Mouse (Mus musculus): ENCODE measurements around the gene Plxna2. TPM values are rescaled to one million over a fixed set of nuclear protein-coding genes. Genes with fewer than 3 reads are reported as not detected.

Gene Plxna2
- total RNA-seq, 2 experiments from 2014 or later = 8.8 to 10.1 TPM

- no peak for DNase-seq
Measured at GRCm38 (mm10) chr1:194622677-194623076, 4.7 kb downstream of the Plxna2 start.

DNA sequence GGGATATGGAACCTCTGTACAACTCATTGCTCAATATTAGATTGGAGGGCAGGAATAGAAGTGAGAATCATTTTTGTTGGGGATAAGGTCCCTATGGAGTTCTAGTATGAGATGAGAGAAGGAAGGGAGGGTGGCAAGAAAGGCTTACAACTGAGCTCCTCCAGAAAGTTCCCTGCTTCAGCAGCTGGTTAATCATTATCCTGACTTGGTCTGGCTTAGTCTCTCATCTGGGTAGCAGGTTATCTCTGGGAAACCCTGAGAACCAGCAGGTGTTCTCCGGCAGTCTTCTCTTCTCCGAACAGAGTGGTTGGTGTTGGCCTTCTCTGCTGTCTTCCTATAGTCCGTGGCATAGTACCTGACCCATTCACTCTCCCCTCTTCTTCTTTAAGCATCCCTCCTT, 5.6 kb downstream of the Plxna2 start:
- DNase-seq = no peak

- DNase-seq = peak in 1 of 2 experiments; percentile 21
Measured at GRCm38 (mm10) chr1:194624411-194624810, 6.4 kb downstream of the Plxna2 start.

GRCm38 (mm10) chr1:194624973-194625372, 7.0 kb downstream of the Plxna2 start:
- DNase-seq = peak in 1 of 2 experiments; percentile 58

- DNase-seq = no peak
Measured at GRCm38 (mm10) chr1:194626109-194626508, 8.1 kb downstream of the Plxna2 start.

DNA sequence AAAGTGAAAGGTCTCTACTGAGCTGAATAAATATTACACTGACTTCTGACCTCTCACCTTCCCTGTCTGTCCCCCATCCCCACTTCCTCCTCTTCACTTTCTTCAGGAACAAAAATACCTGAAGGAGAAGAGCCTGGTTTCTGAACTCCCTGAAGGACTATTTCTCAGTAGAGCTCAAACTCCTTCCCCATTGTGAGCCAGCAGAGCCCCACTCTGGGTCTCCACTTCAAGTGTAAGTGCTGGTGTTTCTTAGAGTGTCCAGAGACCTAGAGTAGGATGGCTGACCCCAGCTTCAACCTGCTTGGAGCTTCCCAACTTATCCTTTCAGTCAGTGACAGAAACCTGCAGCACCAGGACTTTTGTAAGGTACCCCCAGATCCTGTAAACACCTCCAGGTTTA, 9.3 kb downstream of the Plxna2 start:
- no peak for DNase-seq

DNA sequence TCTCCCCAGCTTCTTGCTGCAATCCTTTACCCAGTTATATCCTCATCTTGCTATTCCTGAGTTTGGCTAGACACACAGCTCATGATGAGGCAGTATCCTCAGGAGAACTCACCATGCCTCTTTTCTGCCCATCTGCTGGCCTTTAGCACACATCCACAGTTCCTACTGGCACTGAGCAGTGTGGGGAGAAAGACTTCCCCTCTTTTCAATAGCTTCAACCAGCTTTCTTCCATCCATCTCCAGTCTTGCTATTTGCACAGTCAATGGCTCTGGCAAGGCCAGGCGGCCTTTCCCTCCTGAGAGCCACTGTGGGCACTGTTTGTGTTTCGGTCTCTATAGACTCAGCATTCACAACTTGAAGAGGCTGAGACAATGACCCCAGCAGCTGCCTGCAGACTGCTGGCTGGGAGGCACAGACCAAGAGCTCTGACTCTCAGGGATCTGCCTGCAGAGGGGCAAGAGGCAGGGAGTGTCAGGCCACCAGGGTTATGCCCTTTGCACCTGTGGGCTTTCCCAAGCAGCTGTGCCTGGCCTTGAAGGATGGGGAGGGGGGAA, 11.2 kb downstream of the Plxna2 start:
- no peak for DNase-seq

DNA sequence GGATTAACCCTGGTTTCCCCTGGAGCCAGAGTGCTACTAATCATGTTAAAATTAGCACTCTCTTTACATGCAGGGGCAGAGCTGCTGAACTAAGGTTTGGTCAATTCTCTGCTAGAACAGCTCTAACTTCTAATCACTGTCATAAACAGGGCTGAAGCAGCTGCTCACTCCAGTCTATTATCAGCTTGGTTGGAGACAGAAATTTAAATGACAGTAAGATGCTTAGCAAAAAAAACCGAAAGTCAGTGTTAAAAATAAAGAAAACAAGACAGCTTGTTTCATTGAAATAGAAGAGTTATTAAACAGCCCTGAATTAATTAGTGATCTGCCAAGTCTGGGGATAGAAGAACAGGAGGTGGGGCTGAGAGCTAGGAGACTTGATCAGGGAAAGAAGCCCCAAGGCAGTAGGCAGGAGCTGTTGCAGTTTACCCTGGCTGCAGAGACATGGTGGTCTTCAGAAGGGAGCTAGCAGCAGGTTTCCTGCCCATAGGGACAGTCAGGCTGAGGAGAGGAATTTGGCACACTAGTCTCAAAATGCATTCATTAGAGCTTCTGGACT, 12.6 kb downstream of the Plxna2 start:
- no peak for DNase-seq

DNA sequence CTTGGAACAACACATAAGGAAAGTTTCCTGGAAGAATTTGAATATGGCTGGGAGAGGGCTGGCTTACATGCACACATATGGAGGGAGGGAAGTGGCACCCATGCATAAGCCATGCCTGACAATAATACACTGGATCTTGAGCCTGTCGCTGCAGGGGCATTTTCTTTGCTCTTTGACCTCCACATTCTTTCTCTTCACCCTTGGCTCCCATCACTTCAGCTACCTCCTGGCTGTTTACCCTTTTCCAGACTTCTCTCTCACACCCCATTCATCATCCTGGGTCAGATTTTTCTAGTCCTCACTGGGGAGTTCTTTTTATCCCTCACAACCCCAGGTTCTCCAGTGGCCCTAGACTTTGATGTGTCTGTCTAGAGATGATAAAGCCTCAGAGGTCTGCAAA, 13.6 kb downstream of the Plxna2 start:
- DNase-seq = no peak

DNA sequence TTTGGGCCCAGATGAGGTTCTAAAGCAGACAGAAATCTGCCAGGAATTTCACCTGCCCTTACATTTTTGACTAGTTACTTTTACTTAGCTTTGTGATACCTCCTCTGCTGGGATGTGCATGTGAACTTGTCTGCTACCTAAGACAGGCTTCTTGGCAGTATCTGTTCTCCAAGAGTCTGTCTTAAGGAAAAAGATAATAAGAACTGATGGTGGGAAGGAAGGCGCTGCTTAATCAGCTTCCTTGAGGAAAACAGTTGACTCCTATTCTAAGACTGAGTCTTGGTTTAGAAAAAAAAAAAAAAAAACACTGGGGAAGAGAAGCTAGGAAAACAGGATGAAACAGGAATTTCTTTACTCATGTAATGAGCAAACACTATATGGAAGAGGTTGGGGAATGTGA, 14.0 kb downstream of the Plxna2 start:
- DNase-seq = no peak

GRCm38 (mm10) chr1:194635411-194635810, 17.4 kb downstream of the Plxna2 start:
- DNase-seq = peak in 1 of 2 experiments; percentile 57

- peak in 1 of 2 experiments; percentile 16 for DNase-seq
Measured at GRCm38 (mm10) chr1:194635942-194636341, 17.9 kb downstream of the Plxna2 start.

DNA sequence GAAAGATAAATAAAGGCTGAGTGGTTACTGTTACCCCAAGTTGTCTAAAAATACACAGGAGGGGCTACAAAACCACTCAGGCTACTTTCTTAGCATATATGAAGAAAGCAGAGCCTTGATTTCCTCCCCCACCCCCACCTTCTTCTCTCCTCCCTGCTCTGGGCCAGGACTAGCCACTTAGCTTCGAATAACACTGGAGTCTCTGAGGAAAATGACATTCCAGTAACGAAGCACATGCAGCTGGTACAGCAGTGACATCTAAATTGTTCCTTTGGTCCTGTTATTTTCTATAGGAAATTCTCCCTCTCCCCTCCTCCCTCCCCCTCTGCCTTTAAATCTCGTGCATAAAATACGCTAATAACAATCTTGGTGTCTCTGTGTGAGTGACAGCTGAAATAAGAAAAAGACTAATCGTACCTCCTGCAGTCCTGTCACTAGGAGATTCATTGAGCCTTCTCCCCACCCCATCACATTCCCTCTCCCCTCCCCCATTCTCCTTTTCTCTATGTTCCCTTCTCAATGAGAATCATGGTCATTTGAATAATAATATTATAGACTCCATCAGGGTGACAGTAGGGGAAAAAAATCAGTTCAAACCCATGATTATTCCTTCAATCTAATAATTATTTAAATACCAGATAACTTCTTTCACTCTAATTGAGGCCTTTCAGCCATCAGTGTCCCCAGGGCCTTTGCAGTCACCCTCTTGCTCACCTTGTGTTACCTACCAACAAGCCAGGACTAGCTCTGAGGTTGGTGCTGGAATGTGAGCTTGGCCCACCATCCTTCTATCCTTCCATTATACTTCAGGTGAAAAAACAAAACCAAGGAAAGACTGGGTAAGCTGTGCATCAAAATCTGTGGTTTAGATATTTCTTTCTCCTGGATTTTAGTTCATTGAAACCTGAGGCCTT, 19.6 kb downstream of the Plxna2 start:
- no peak for DNase-seq

GRCm38 (mm10) chr1:194641601-194642301, 23.7 kb downstream of the Plxna2 start:
- DNase-seq = peak in 1 of 2 experiments; percentile 37

GRCm38 (mm10) chr1:194642302-194642787, 24.3 kb downstream of the Plxna2 start:
- DNase-seq = no peak

DNA sequence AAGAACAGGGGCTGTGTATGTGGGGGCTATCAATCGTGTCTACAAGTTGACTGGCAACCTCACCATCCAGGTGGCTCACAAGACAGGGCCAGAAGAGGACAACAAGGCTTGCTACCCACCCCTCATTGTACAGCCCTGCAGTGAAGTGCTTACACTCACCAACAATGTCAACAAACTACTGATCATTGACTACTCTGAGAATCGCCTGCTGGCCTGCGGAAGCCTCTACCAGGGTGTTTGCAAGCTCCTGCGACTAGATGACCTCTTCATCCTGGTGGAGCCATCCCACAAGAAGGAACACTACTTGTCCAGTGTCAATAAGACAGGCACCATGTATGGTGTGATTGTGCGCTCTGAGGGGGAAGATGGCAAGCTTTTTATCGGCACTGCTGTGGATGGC, 25.9 kb downstream of the Plxna2 start:
- no peak for DNase-seq

- no peak for DNase-seq
Measured at GRCm38 (mm10) chr1:194645898-194646297, 27.9 kb downstream of the Plxna2 start.

- no peak for DNase-seq
Measured at GRCm38 (mm10) chr1:194650076-194650475, 32.1 kb downstream of the Plxna2 start.

DNA sequence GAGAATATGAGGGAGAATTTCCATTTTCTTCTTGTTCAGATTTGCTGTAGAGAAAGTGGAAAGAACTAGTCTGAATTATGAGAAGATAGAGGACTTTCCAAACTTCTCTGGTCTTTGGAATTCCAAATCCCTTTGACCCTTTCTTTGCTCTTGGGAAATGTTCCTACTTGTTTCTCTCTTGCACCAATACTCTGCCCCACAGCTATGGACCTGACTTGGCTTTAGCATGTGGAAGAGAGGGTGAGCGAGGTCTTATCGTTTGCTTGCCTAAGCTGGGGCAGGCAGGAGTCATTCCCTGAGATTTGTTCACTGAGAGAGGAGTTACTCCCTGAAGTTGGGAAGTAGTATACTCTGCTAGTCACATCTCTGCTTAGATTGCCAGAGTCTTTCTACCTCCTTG, 32.5 kb downstream of the Plxna2 start:
- DNase-seq = no peak

GRCm38 (mm10) chr1:194651987-194652386, 34.0 kb downstream of the Plxna2 start:
- DNase-seq = peak in 1 of 2 experiments; percentile 27

DNA sequence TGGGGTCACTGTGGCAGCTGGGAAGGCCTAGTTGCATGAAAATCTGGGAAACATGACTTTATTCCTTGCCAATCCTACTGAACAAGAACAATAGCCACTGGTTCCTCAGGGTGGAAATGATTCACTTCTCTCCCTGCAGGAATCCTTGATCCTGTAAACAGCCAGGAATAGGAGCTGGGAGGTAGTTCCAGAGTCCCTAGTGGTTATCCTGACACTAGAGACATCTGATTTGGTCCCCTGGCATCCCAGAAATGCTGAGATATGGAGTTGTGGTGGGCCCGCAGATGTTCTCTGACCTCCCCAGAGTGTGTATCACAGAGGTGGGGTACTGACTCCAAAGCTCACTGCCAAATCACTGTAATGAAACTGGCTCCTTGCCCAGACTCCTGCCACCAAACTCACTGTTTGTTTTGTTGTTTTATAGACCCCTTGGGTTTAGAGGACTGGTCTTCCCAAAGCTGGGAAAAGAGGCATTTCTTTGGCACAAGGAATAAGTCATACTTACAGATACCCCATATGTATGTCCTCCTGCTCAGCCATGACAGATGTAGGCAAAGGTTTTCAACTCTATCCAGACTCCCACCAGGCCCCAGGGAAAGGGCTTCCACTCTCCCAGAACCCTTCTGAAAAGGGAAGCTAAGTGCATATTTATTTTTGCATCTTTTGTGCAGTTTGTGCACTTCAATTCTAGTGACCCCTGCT, 40.6 kb downstream of the Plxna2 start:
- peak in 1 of 2 experiments; percentile 36 for DNase-seq
